Mouse (Mus musculus) megakaryocyte, embryonic 14.5 days (primary cell): Measurements from ENCODE around the gene Epb41l2.

Experiments
- FLI1 ChIP-seq: IDR thresholded peaks from 2 replicates; pipeline ENCODE4 v1.6.1; 2012; ENCODE audit warnings: low read length, inconsistent platforms, mixed read lengths
- GATA1 ChIP-seq: IDR thresholded peaks from 3 replicates; pipeline ENCODE4 v1.6.1; 2012; ENCODE audit warnings: mixed read lengths, low read length, inconsistent platforms, borderline replicate concordance

DNA sequence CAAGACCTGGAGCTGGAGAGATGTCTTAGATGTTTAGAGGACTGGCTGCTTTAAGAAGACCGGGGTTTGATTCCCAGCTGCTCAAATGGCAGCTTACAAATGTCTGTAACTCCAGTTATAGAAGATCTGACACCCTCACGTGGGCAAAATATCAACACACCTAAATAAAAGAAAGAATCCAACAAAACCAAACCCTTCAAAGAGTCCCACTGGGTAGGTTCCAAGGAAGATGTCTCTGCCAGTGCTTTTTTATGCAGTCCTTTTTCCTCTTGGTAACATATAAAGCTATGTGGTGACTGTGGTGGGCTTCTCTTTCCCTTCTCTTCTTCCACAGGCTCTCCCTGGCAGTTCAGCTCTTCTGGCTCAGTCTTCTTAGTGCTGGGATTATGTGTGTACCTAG, 11.7 kb downstream of the Epb41l2 start:
- TF ChIP-seq GATA1 (no peak), FLI1 (no peak)
